Mouse (Mus musculus): ENCODE results near the gene Prdm15. TPM values are rescaled to one million over a fixed set of nuclear protein-coding genes. Genes with fewer than 3 reads are reported as not detected.

Prdm15 gene
- polyA plus RNA-seq, 1 experiment from 2014 or later: 9.1 TPM

DNA sequence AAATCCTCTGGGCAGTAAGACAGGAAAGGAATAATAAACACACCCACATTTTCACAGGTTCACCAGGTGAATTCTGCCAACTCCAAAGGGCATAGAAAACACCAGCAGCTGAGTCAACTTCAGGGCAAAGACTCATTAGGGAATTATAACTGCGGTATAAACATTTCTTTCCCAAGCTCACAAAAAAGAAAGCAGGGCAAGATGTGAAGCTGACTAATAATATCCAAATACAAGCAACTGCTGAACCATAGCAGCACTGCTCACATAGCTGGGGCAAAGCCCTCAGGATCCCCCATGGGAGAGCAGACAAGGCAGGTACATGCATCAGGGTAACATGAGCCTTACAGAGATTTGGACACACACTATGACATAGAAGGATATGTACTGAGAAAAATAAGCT is 34.2 kb downstream of the Prdm15 start:
- Histone ChIP-seq H3K4me2 (no peak overlapping the region), H3K4me3 (no peak overlapping the region), H3K9ac (no peak overlapping the region), H3K27ac (ENCODE audit: poor library complexity, severe bottlenecking) (no peak overlapping the region), H3K36me3 (peaks cover 90% of the 10 kb centered on the region), H3K27me3 (replicated peaks) (no peaks in the 10 kb centered on the region), H3K9me3 (replicated peaks) (no peaks in the 10 kb centered on the region), H3K4me1 (replicated peaks) (no peaks in the 10 kb centered on the region)
- no peak for ATAC-seq (ENCODE audit: insufficient number of reproducible peaks, low FRiP score)
- 88% methylated on average over 1 of the region's 1 CpGs for WGBS

GRCm38 (mm10) chr16:97815269-97815668 is 36.4 kb downstream of the Prdm15 start:
- WGBS: 74% methylated on average over 5 of the region's 5 CpGs
- no peak overlapping the region for H3K9ac ChIP-seq
- H3K36me3 ChIP-seq: peaks cover 95% of the 10 kb centered on the region
- no peaks in the 10 kb centered on the region for H3K27me3 ChIP-seq (replicated peaks)
- H3K4me3 ChIP-seq: no peak overlapping the region
- H3K9me3 ChIP-seq (replicated peaks): no peaks in the 10 kb centered on the region
- no peak overlapping the region for H3K4me2 ChIP-seq
- no peaks in the 10 kb centered on the region for H3K4me1 ChIP-seq (replicated peaks)
- no peak overlapping the region for H3K27ac ChIP-seq (ENCODE audit: poor library complexity, severe bottlenecking)
- ATAC-seq (ENCODE audit: insufficient number of reproducible peaks, low FRiP score): no peak

DNA sequence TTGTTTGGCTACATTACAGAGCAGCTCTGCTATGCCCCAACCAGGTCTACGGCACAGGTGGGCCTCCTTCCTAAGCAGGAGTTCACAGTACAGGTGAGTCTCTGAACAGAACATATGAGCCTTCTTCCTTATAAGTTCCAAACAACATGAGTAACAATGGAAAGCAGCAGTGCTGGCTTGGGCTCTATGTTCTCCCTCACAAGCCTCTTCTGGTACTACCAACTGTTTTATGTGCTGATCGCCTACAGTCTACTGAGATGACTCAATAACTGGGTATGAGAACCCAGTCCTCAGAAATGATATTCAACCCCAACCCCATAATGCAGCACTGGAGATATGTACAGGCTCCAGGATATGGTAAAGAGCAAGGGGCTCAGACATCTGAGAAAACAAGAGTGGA is 37.6 kb downstream of the Prdm15 start:
- no peak overlapping the region for H3K27ac ChIP-seq (ENCODE audit: poor library complexity, severe bottlenecking)
- no peaks in the 10 kb centered on the region for H3K27me3 ChIP-seq (replicated peaks)
- peaks cover 95% of the 10 kb centered on the region for H3K36me3 ChIP-seq
- ATAC-seq (ENCODE audit: insufficient number of reproducible peaks, low FRiP score): no peak
- 92% methylated on average over 2 of the region's 2 CpGs for WGBS
- H3K4me1 ChIP-seq (replicated peaks): no peaks in the 10 kb centered on the region
- no peak overlapping the region for H3K9ac ChIP-seq
- H3K9me3 ChIP-seq (replicated peaks): no peaks in the 10 kb centered on the region
- H3K4me3 ChIP-seq: no peak overlapping the region
- H3K4me2 ChIP-seq: no peak overlapping the region

DNA sequence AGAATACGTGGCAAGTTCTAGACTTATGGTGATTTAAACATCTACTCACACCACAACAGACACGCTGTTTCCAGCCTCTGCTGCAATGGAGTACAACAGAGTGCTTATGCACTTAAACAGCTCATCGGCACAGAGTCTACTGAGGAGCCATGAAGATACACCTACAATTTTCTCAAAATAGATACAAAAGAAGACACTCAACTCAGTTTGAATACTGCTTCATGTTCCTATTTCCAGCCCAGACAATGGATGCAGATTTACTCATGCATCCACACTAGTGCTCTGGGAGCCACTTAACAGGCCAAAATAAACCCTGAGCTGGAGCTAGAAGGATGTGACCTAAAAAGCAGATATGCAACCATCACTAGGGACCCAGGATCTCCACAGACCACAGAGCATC is 42.8 kb downstream of the Prdm15 start:
- ATAC-seq (ENCODE audit: insufficient number of reproducible peaks, low FRiP score): no peak
- Histone ChIP-seq H3K27me3 (replicated peaks) (no peaks in the 10 kb centered on the region), H3K4me3 (no peak overlapping the region), H3K27ac (ENCODE audit: poor library complexity, severe bottlenecking) (no peak overlapping the region), H3K9me3 (replicated peaks) (no peaks in the 10 kb centered on the region), H3K4me1 (replicated peaks) (no peaks in the 10 kb centered on the region), H3K36me3 (peaks cover 94% of the 10 kb centered on the region), H3K4me2 (no peak overlapping the region), H3K9ac (no peak overlapping the region)
- WGBS: 95% methylated on average over 3 of the region's 3 CpGs

DNA sequence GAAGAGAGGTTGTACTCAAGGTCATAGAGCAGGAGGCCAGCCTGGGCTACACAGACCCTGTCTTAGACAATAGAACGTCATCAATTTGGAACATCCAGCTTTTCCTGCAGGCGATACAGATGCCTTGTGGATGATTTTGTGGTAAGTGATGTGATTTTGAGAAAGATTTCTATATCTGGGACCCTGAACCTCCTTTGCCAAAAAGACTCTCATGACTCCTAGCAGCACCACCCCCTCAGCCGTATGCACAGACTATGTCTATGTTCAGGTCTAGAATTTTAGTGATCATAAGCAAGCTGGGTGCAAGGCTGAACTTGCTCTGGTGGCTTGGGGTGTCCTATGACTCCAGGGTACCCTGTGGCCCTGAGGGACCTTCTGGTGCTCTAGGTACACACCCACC is 46.0 kb downstream of the Prdm15 start:
- Histone ChIP-seq H3K27ac (ENCODE audit: poor library complexity, severe bottlenecking) (no peak overlapping the region), H3K27me3 (replicated peaks) (no peaks in the 10 kb centered on the region), H3K36me3 (peaks cover 80% of the 10 kb centered on the region), H3K9ac (no peak overlapping the region), H3K4me1 (replicated peaks) (no peaks in the 10 kb centered on the region), H3K4me3 (no peak overlapping the region), H3K4me2 (no peak overlapping the region), H3K9me3 (replicated peaks) (no peaks in the 10 kb centered on the region)
- ATAC-seq (ENCODE audit: insufficient number of reproducible peaks, low FRiP score): no peak
- 94% methylated on average over 3 of the region's 3 CpGs for WGBS

GRCm38 (mm10) chr16:97804680-97805547 is 46.7 kb downstream of the Prdm15 start:
- H3K9me3 ChIP-seq (replicated peaks): no peaks in the 10 kb centered on the region
- H3K27me3 ChIP-seq (replicated peaks): no peaks in the 10 kb centered on the region
- no peak overlapping the region for H3K27ac ChIP-seq (ENCODE audit: poor library complexity, severe bottlenecking)
- H3K9ac ChIP-seq: no peak overlapping the region
- no peak for ATAC-seq (ENCODE audit: insufficient number of reproducible peaks, low FRiP score)
- H3K36me3 ChIP-seq: peaks cover 79% of the 10 kb centered on the region
- H3K4me2 ChIP-seq: no peak overlapping the region
- WGBS: 72% methylated on average over 7 of the region's 7 CpGs
- no peak overlapping the region for H3K4me3 ChIP-seq
- H3K4me1 ChIP-seq (replicated peaks): no peaks in the 10 kb centered on the region

DNA sequence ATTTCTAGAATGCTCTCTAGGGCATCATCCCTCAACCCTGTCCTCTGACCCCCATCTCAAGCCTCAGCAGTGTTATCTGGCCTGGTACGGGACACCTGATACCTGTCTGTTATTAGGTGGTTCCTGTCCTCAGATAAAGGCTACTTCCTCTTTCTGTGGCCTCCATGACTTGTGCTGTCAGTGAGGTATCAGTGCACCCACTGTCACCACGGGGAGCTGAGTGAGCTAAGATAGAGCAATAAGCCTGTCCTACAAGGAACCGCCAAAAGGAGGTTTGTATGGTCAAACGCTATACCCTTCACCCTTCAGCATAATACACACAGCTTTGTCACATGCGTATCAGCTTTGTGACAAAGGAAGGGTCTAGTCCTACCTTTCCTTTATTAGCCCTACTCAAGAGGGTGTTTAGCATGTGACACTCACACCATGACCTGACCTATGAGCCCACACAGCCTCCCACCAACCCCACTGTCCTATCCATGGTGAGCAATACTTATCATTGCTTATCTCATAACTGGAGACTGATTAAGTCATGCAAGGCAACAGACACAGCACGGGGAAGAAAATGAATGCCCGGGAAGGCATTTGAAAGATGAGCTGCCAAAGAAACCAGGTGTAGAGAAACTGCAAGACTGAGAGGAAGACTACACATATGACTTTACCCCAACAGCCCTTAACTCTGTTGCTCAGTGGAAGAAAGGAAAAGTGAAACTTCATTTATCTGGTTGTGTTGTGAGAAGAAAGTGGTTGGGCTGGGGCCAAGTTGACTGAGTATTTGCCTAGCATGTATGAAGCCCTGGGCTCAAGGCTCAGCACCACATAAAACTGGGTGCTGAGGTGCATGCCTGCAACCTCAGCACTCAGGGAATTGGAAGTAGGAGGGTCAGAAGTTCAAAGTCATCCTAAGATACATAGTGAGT is 53.4 kb downstream of the Prdm15 start:
- H3K9ac ChIP-seq: no peak overlapping the region
- H3K9me3 ChIP-seq (replicated peaks): no peaks in the 10 kb centered on the region
- peaks cover 74% of the 10 kb centered on the region for H3K36me3 ChIP-seq
- H3K4me2 ChIP-seq: no peak overlapping the region
- H3K4me3 ChIP-seq: no peak overlapping the region
- no peaks in the 10 kb centered on the region for H3K27me3 ChIP-seq (replicated peaks)
- H3K4me1 ChIP-seq (replicated peaks): no peaks in the 10 kb centered on the region
- no peak overlapping the region for H3K27ac ChIP-seq (ENCODE audit: poor library complexity, severe bottlenecking)
- 65% methylated on average over 7 of the region's 7 CpGs for WGBS
- ATAC-seq (ENCODE audit: insufficient number of reproducible peaks, low FRiP score): no peak

- Histone ChIP-seq H3K27ac (ENCODE audit: poor library complexity, severe bottlenecking) (no peak overlapping the region), H3K36me3 (peaks cover 76% of the 10 kb centered on the region), H3K27me3 (replicated peaks) (no peaks in the 10 kb centered on the region), H3K9ac (no peak overlapping the region), H3K9me3 (replicated peaks) (no peaks in the 10 kb centered on the region), H3K4me3 (no peak overlapping the region), H3K4me1 (replicated peaks) (no peaks in the 10 kb centered on the region), H3K4me2 (no peak overlapping the region)
- no peak for ATAC-seq (ENCODE audit: insufficient number of reproducible peaks, low FRiP score)
- 84% methylated on average over 3 of the region's 3 CpGs for WGBS
Observed at GRCm38 (mm10) chr16:97797212-97797611, 54.4 kb downstream of the Prdm15 start.

GRCm38 (mm10) chr16:97794256-97794655 is 57.4 kb downstream of the Prdm15 start:
- 90% methylated on average over 6 of the region's 6 CpGs for WGBS
- ATAC-seq (ENCODE audit: insufficient number of reproducible peaks, low FRiP score): no peak
- no peak overlapping the region for H3K4me3 ChIP-seq
- H3K9me3 ChIP-seq (replicated peaks): no peaks in the 10 kb centered on the region
- H3K4me2 ChIP-seq: no peak overlapping the region
- H3K27ac ChIP-seq (ENCODE audit: poor library complexity, severe bottlenecking): no peak overlapping the region
- no peaks in the 10 kb centered on the region for H3K27me3 ChIP-seq (replicated peaks)
- H3K4me1 ChIP-seq (replicated peaks): no peaks in the 10 kb centered on the region
- peaks cover 56% of the 10 kb centered on the region for H3K36me3 ChIP-seq
- no peak overlapping the region for H3K9ac ChIP-seq

- Histone ChIP-seq H3K9me3 (replicated peaks) (no peaks in the 10 kb centered on the region), H3K36me3 (no peaks in the 10 kb centered on the region), H3K4me2 (no peak overlapping the region), H3K4me3 (no peak overlapping the region), H3K27ac (ENCODE audit: poor library complexity, severe bottlenecking) (no peak overlapping the region), H3K4me1 (replicated peaks) (peaks cover 4% of the 10 kb centered on the region), H3K27me3 (replicated peaks) (no peaks in the 10 kb centered on the region), H3K9ac (no peak overlapping the region)
- no peak for ATAC-seq (ENCODE audit: insufficient number of reproducible peaks, low FRiP score)
- 76% methylated on average over 5 of the region's 5 CpGs for WGBS
Observed at GRCm38 (mm10) chr16:97783057-97783456, 68.6 kb downstream of the Prdm15 start.

- Histone ChIP-seq H3K4me1 (replicated peaks) (no peaks in the 10 kb centered on the region), H3K27ac (ENCODE audit: poor library complexity, severe bottlenecking) (no peak overlapping the region), H3K4me2 (peak overlapping the region; percentile 61), H3K9me3 (replicated peaks) (no peaks in the 10 kb centered on the region), H3K27me3 (replicated peaks) (no peaks in the 10 kb centered on the region), H3K36me3 (no peaks in the 10 kb centered on the region), H3K4me3 (0 out of 2 replicates have a peak overlapping the region, but pooled peaks have one; percentile 26), H3K9ac (no peak overlapping the region)
- ATAC-seq (ENCODE audit: insufficient number of reproducible peaks, low FRiP score): no peak
- WGBS: 37% methylated on average over 15 of the region's 15 CpGs
Observed at GRCm38 (mm10) chr16:97778353-97779025, 73.2 kb downstream of the Prdm15 start.

Data from heart, embryonic 12.5 days (tissue).